Mouse (Mus musculus) ES-CJ7 (cell line): ENCODE results near the gene Abcb8.

ENCODE experiments used
- DNase-seq: peaks from one replicate; pipeline ENCODE4 v3.0.0; 2011; ENCODE audit warnings: low read depth, low spot score

The Abcb8 gene

GRCm38 (mm10) chr5:24393392-24393997 is at the start of gene Abcb8:
Abcb8 (plus strand) TSS chr5:24393663.
- DNase-seq: peak; percentile 86

- DNase-seq: no peak
Measured at GRCm38 (mm10) chr5:24343977-24344436, 49.5 kb upstream of the Abcb8 start.

GRCm38 (mm10) chr5:24344477-24345051 is 48.9 kb upstream of the Abcb8 start:
- DNase-seq: no peak

DNA sequence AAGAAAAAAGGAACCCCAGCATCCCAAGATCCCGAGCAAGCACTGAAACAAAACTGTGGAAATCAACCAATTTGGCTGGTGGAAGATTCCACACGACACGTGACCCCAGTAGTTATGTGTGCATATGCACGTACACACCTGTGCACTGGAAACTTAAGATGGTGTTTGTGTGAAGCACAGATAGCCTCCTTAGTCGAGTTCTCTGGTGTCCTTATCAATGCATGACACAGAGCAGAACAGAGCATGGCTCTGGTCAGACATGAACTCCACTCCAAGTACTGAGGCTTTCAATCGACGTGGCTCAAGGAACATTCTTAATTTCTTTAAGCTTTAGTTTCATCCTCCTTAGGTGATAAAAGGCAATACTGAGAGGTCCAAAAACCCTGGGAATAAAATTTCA is 47.1 kb upstream of the Abcb8 start:
- no peak for DNase-seq

DNA sequence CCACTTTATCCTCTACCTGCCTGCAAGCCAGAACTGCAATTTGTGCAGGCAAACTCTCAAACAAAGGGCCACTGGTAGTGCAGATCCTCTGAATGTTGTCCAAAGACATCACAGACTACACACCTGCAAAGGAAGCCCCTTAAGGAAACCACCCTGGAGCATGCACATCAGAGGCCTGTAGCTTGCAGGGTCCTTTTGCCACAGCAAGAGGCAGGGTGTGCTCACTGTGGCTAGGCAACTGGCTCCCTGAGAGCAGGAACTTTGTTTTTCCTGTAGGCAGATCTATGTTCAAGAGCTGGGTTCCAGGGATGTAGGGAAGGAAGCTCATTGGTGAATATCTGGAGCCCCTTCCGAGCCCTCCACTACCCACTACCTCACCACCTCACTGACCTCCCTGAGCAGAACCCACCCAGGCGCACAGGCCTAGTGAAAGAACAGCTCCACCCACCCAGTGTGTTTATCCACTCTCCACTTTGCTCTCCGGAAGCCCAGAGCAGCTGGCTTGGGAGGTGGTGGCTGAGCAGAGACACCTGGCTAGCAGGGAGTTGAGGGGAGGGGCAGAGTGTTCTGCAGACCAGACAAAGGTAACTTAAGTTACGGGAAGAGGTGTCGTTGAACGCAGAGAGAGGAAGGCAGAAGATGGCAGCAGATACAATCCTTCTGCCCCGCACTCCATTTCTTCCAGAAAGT is 46.1 kb upstream of the Abcb8 start:
- peak; percentile 42 for DNase-seq

DNA sequence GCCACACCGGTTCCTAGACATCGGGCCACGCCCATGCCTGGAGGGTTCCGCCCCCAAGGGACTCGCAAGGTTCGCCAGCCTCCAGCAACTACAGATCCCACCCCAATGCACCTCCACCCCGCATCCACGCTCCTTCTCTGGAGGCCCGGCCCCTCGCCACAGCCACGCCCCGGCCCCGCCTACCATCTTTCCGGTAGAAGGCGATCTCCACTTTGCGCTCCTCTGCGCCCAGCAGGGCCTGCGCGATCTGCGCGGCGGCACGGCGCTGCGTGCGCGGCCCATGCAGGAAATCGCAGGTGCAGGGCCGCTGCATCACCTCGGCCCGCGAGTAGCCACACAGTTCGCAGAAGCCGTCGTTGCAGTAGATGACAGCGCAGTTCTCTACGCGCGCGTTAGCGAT is 45.3 kb upstream of the Abcb8 start:
- peak; percentile 94 for DNase-seq

DNA sequence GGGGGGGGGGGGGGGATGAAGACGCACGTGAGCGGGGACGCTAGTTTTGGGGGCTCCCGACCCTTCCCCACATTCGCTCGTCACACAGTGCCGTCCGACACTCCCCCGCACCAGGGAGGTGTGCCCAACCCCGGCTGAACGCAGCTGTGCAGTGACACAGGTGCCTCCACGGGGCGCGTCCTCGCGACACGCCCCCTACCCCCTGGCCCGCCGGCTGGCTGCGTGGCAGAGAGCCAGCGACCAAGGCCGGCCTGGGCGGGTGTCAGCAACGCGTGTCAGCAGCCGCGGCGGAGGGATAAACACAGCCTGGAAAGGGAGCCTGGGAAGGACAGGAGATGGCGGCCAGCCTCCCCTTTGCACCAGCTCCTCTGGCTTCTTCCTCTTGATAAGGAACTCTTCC is 44.9 kb upstream of the Abcb8 start:
- DNase-seq: peak; percentile 19

DNA sequence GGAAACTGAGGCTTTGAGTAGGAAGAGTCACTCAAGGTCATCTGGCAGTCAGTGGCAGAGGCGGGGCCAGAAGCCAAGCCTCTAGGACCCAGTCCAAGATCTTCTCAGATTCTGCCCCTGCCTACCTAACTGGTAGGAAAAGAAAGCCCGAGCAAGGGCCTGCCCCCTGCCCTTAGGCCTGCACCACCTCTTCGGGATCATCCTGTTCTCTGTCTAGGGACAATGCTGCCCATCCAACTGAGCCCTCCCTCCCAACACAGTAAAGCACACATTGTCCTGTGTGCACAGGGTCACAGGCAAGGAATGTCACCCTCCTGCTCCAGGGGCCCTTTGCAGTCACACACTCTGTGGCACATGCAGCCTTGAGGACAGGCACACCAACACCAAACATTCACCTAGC is 43.4 kb upstream of the Abcb8 start:
- DNase-seq: no peak

GRCm38 (mm10) chr5:24350531-24351250 is 42.8 kb upstream of the Abcb8 start:
- DNase-seq: no peak

GRCm38 (mm10) chr5:24351278-24351677 is 42.2 kb upstream of the Abcb8 start, which contains the start of gene Kcnh2:
Kcnh2 (minus strand) TSS chr5:24351604.
- DNase-seq: no peak

DNA sequence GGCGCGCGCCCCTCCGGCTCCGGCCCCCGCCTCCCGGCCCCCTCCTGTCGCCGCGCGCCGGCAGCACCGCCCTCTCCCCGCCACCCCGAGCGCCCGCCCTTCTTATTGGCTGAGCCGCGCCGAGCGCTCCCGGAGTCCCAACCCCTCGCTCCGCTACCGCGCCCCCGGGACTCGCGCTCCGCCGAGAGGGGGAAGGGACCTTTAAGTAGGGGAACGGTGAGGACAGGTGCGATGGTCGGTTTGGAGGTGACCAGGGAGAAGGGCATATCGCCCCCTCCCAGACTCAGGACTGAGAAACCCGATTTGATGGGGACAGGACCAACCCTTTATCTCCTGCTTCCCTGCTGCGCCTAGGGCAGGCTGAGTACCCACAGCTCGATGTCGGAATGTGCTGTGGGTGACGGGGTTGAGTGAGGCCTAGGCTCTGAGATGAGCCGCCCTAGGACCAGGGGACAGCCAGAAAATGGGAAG is 41.7 kb upstream of the Abcb8 start:
- peak; percentile 71 for DNase-seq

GRCm38 (mm10) chr5:24352251-24352859 is 41.1 kb upstream of the Abcb8 start:
- DNase-seq: peak; percentile 28

DNA sequence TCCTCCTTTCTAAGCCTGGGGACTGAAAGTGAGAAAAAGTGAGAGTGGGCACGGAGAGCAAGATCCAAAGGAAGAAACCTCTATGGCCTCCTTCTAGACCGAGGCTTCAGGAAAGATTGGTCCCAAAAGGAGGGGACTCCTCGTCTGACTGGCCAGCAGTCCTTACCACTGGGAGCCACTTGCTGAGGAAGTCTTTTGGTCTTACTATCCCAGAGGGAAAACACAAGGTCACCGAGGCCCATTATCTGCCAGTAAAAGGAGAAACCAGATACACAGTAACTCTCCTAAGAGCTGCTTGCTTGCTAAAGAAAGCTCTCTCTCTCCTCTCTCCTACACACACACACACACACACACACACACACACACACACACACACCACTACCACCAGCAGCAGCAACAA is 40.1 kb upstream of the Abcb8 start:
- DNase-seq: no peak

DNA sequence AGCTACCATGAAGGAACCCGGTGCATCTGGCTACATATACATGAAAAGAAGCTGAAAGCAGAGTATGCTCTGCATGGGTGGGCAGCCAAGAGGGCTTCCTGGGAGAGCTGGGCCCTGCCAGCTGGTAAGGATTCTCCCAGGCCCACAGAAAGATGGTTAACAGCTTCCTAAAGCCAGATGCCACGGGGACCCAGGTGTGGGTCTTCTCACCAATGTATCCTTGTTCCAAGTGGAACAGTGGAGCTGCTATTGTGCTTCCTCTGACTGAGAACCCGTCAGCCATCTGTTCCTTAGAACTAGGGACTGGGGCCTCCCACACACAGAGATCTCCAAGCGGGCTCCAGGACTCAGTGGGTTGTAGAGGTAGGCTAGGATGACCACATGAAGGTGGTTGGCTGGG is 36.7 kb upstream of the Abcb8 start:
- no peak for DNase-seq

DNA sequence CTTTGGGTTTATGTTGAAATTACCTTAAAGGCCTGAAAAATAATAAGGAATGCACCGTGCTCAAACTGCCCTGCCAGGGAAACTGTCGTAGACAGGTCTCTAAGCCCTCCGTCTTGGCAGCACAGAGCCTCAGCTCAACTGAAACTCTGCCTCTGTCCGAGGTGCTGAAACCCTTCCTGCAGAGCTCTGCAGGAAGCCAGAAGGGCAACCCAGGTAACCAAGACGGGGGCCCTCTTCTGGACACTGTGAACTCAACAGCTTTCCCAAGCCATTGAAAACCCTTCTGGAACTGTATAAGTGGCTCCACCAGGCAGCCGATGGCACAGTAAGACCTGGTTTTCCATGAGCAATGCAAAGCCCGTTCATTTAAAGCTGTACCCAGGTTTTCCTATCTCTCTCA is 36.0 kb upstream of the Abcb8 start:
- peak; percentile 88 for DNase-seq

DNA sequence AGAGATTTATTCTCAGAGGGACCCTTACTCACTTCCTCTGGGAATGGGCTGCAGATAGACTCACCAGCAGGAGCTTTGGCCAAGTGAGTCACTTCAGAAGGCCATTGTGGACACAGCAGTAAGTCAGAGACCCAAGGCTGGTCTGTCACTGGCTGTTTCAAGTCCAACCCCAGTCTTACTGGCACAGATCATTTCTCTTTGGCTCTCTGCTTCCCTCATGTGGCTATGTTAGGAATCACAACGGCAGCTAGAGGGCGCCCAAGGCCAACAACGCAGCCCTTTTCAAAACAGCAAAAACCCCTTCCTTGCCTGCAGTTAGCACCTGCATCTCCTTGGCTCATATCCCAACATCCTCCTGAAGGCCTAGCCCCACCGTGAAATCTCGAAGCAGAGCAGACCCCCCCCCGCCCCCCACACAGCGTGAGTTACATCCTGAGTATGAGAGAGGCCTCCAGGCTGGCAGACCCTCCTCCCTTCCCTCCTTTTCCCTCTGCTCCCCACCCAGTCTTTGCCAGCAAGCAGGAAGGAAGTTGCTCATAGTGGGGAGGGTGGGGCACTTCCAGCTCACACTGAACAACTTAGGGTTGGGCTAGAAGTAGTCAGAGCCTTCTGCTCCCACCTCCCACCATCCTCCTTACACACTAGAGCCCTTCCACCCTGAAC is 32.5 kb upstream of the Abcb8 start:
- DNase-seq: peak; percentile 92

DNA sequence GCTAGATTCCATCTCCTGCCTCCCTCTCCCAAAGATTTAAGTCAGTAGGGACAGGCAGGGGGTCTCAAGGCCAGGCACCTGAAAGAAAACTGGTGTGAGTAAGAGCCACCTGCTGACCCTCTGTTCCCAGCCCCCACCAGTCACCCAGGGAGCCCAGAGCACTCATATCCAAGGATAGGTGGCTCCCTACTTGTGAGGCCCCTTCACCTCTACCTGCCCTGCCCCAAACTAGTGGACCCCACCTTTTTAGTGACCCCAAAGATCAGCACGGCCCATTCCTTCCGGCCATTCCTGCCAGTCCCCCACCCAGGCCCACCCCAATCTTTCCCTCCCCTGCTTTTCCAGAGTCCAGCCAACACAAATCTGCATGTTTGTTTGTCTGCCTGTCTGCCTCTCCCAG is 30.0 kb upstream of the Abcb8 start:
- DNase-seq: no peak

- no peak for DNase-seq
Measured at GRCm38 (mm10) chr5:24364061-24364460, 29.4 kb upstream of the Abcb8 start.

- DNase-seq: no peak
Measured at GRCm38 (mm10) chr5:24364508-24364907, 29.0 kb upstream of the Abcb8 start, which contains the start of gene Nos3. Nos3 (plus strand) TSS chr5:24364810.

GRCm38 (mm10) chr5:24364963-24365362 is 28.5 kb upstream of the Abcb8 start:
- DNase-seq: no peak

- no peak for DNase-seq
Measured at GRCm38 (mm10) chr5:24365528-24365927, 27.9 kb upstream of the Abcb8 start.
